Mouse (Mus musculus): ENCODE data around the gene Tex44. TPM values are rescaled to one million over a fixed set of nuclear protein-coding genes. Genes with fewer than 3 reads are reported as not detected.
A peak's percentile ranks its signal among the peaks of the same experiment; 100 is the strongest.

Tex44 gene
- not detected in 2 replicates for polyA plus RNA-seq (2012; rRNA removed)

- TF ChIP-seq CTCF (IDR thresholded peaks at IDR 0.05; ENCODE audit: extremely low read depth, insufficient read depth, insufficient read length, insufficient replicate concordance) (no peak), POLR2A (IDR thresholded peaks at IDR 0.05; ENCODE audit: low read depth, low read length) (no peak)
- Histone ChIP-seq H3K4me3 (ENCODE audit: extremely low read depth, insufficient read depth, insufficient read length) (no peak within 1 kb of the TSS), H3K36me3 (ENCODE audit: control insufficient read depth, insufficient read depth, low read length) (no peaks in the 10 kb centered on the region), H3K27me3 (ENCODE audit: control insufficient read depth, insufficient read depth, low read length) (no peaks in the 10 kb centered on the region), H3K4me1 (ENCODE audit: control insufficient read depth, insufficient read depth, insufficient read length) (no peaks in the 10 kb centered on the region; the same call in 1 of the 2 replicates), H3K27ac (ENCODE audit: insufficient read depth, low read length) (no peak within 1 kb of the TSS)
- WGBS: 93% methylated on average over 8 of the region's 8 CpGs
- no peak for DNase-seq (ENCODE audit: low read depth in 1 of 2, low spot score in 2 of 2)
These were observed at the start of gene Tex44, which contains the start of gene Nmur1 for GRCm38 (mm10) chr1:86426128-86426527. Gene Tex44, plus strand, starts transcription at chr1:86426329. Gene Nmur1, minus strand, starts transcription at chr1:86426228.

DNA sequence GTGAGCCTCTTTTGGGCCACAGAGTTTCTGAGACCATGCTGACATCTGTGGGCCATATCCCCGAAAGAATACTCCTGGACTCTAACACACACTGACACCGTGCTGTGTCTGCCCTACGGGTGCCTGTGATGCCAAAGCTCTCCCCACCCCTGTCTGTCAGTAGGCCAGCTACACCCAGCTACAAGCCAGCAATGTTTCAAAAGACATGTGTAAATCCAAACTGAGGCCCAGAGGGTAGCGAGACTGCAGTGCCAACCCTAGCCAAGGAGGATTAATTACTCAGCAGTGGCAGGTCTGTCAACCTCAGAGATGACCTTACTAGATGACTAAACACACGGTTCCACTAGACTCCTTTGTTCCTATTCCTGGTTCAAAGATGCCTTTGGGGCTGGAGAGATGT, 49.8 kb upstream of the Tex44 start:
- no peaks in the 10 kb centered on the region for H3K36me3 ChIP-seq (ENCODE audit: control insufficient read depth, insufficient read depth, low read length)
- no peak overlapping the region for H3K4me3 ChIP-seq (ENCODE audit: extremely low read depth, insufficient read depth, insufficient read length)
- peaks cover 2% of the 10 kb centered on the region; the same call in 1 of the 2 replicates for H3K4me1 ChIP-seq (ENCODE audit: control insufficient read depth, insufficient read depth, insufficient read length)
- H3K27ac ChIP-seq (ENCODE audit: insufficient read depth, low read length): no peak overlapping the region
- 89% methylated on average over 5 of the region's 5 CpGs for WGBS
- no peak for DNase-seq (ENCODE audit: low read depth in 1 of 2, low spot score in 2 of 2)
- no peaks in the 10 kb centered on the region for H3K27me3 ChIP-seq (ENCODE audit: control insufficient read depth, insufficient read depth, low read length)
- TF ChIP-seq POLR2A (IDR thresholded peaks at IDR 0.05; ENCODE audit: low read depth, low read length) (no peak), CTCF (IDR thresholded peaks at IDR 0.05; ENCODE audit: extremely low read depth, insufficient read depth, insufficient read length, insufficient replicate concordance) (no peak)

DNA sequence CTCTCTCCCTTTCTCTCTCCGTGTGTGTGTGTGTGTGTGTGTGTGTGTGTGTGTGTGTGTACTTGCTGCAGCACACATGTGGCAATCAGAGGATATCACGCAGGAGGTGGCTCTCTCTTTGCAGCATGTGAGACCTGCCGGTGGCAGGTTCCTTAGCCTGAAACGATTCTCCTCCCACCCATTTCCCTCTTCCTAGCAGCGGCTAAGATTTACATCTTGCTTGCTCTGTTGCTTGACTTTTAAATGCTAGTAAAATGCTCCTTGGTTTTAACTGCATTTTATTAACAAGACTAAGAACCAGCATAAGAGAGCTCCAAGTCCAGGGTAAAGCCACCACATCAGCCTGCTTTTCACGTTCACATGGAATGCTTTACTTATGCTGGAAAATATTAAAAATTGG, 47.5 kb upstream of the Tex44 start:
- H3K4me1 ChIP-seq (ENCODE audit: control insufficient read depth, insufficient read depth, insufficient read length): peaks cover 2% of the 10 kb centered on the region; the same call in 1 of the 2 replicates
- H3K27me3 ChIP-seq (ENCODE audit: control insufficient read depth, insufficient read depth, low read length): no peaks in the 10 kb centered on the region
- no peaks in the 10 kb centered on the region for H3K36me3 ChIP-seq (ENCODE audit: control insufficient read depth, insufficient read depth, low read length)
- H3K4me3 ChIP-seq (ENCODE audit: extremely low read depth, insufficient read depth, insufficient read length): no peak overlapping the region
- DNase-seq (ENCODE audit: low read depth in 1 of 2, low spot score in 2 of 2): no peak
- 14% methylated on average over 5 of the region's 6 CpGs for WGBS
- no peak overlapping the region for H3K27ac ChIP-seq (ENCODE audit: insufficient read depth, low read length)
- TF ChIP-seq POLR2A (IDR thresholded peaks at IDR 0.05; ENCODE audit: low read depth, low read length) (no peak), CTCF (IDR thresholded peaks at IDR 0.05; ENCODE audit: extremely low read depth, insufficient read depth, insufficient read length, insufficient replicate concordance) (no peak)

DNA sequence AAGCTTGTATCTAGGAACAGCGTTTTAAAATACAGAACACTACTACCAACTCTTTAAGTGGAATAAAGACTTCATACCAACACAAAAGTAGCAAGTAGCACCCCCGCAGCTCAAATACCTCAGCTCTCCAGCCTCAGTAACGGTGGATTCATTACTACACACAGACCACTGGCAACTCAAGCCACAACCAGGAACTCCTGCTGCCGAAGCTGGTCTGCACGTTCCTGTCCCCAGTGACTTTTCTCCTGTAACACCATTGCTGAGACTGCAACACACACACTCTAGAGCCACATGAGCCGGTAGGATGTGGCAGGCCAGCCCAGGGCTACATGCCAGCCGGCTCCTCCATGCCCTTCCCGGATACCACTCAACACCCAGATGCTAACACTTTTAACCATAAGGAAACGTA, 47.0 kb upstream of the Tex44 start:
- no peak overlapping the region for H3K4me3 ChIP-seq (ENCODE audit: extremely low read depth, insufficient read depth, insufficient read length)
- no peak for DNase-seq (ENCODE audit: low read depth in 1 of 2, low spot score in 2 of 2)
- no peak for TF ChIP-seq POLR2A (IDR thresholded peaks at IDR 0.05; ENCODE audit: low read depth, low read length)
- TF ChIP-seq CTCF (IDR thresholded peaks at IDR 0.05; ENCODE audit: extremely low read depth, insufficient read depth, insufficient read length, insufficient replicate concordance): no peak
- no peaks in the 10 kb centered on the region for H3K27me3 ChIP-seq (ENCODE audit: control insufficient read depth, insufficient read depth, low read length)
- no peak overlapping the region for H3K27ac ChIP-seq (ENCODE audit: insufficient read depth, low read length)
- no peaks in the 10 kb centered on the region for H3K36me3 ChIP-seq (ENCODE audit: control insufficient read depth, insufficient read depth, low read length)
- H3K4me1 ChIP-seq (ENCODE audit: control insufficient read depth, insufficient read depth, insufficient read length): peaks cover 2% of the 10 kb centered on the region; the same call in 1 of the 2 replicates
- 17% methylated on average over 9 of the region's 9 CpGs for WGBS

DNA sequence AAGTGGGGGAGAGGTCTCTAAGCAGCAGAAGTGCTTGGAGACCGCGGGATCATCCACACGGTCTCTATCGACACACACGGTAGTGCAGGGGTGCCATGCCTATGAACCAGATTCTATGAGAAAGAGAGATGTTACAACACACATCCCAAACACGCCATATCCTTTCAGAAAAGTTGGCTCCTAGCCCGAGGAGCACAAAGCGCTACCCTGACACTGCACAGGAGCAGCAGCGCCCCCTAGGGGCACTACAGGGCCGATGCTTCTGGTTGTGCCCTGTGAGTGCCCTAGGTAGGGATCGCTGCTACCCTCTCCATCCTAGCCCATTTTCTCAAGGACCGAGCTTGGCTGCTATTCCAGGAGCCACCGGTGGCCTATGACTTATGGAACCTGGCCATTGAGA, 45.1 kb upstream of the Tex44 start:
- Histone ChIP-seq H3K36me3 (ENCODE audit: control insufficient read depth, insufficient read depth, low read length) (no peaks in the 10 kb centered on the region), H3K4me3 (ENCODE audit: extremely low read depth, insufficient read depth, insufficient read length) (peak overlapping the region; percentile 10; the same call in 1 of the 2 replicates), H3K27me3 (ENCODE audit: control insufficient read depth, insufficient read depth, low read length) (no peaks in the 10 kb centered on the region), H3K4me1 (ENCODE audit: control insufficient read depth, insufficient read depth, insufficient read length) (peaks cover 2% of the 10 kb centered on the region; the same call in 1 of the 2 replicates), H3K27ac (ENCODE audit: insufficient read depth, low read length) (no peak overlapping the region)
- no peak for TF ChIP-seq POLR2A (IDR thresholded peaks at IDR 0.05; ENCODE audit: low read depth, low read length)
- peak; percentile 63; the same call in 1 of the 2 replicates for TF ChIP-seq CTCF (IDR thresholded peaks at IDR 0.05; ENCODE audit: extremely low read depth, insufficient read depth, insufficient read length, insufficient replicate concordance)
- WGBS: 25% methylated on average over 13 of the region's 13 CpGs
- peak in 1 of 2 experiments; percentile 29 for DNase-seq (ENCODE audit: low read depth in 1 of 2, low spot score in 2 of 2)

DNA sequence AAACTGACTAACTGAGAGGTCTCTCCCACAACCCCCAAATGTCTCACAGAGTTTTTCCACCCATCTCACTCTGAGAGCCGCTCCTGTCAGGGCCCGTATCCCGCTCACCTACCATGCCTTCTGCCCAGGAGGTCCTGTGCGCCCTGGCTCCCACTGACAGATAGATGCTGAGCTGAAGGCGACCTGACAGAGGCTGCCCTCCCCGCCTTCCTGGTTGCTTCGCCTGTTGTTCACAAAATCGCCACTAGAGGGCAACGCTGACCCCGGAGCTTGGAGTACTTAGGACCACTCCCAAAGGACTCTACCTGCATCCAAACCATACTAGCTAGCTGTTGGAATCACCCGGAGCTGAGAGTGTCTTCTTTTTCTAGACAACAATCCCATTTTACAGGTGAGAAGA, 36.9 kb upstream of the Tex44 start:
- WGBS: 4% methylated on average over 11 of the region's 11 CpGs
- Histone ChIP-seq H3K4me1 (ENCODE audit: control insufficient read depth, insufficient read depth, insufficient read length) (no peaks in the 10 kb centered on the region), H3K27ac (ENCODE audit: insufficient read depth, low read length) (no peak overlapping the region), H3K4me3 (ENCODE audit: extremely low read depth, insufficient read depth, insufficient read length) (no peak overlapping the region), H3K27me3 (ENCODE audit: control insufficient read depth, insufficient read depth, low read length) (no peaks in the 10 kb centered on the region), H3K36me3 (ENCODE audit: control insufficient read depth, insufficient read depth, low read length) (no peaks in the 10 kb centered on the region)
- peak; percentile 26 to 69 for DNase-seq (ENCODE audit: low read depth in 1 of 2, low spot score in 2 of 2)
- peak; percentile 82 for TF ChIP-seq CTCF (IDR thresholded peaks at IDR 0.05; ENCODE audit: extremely low read depth, insufficient read depth, insufficient read length, insufficient replicate concordance)
- no peak for TF ChIP-seq POLR2A (IDR thresholded peaks at IDR 0.05; ENCODE audit: low read depth, low read length)

GRCm38 (mm10) chr1:86391425-86391824, 34.7 kb upstream of the Tex44 start:
- Histone ChIP-seq H3K27ac (ENCODE audit: insufficient read depth, low read length) (no peak overlapping the region), H3K36me3 (ENCODE audit: control insufficient read depth, insufficient read depth, low read length) (no peaks in the 10 kb centered on the region), H3K4me3 (ENCODE audit: extremely low read depth, insufficient read depth, insufficient read length) (no peak overlapping the region), H3K4me1 (ENCODE audit: control insufficient read depth, insufficient read depth, insufficient read length) (no peaks in the 10 kb centered on the region), H3K27me3 (ENCODE audit: control insufficient read depth, insufficient read depth, low read length) (no peaks in the 10 kb centered on the region)
- no peak for TF ChIP-seq POLR2A (IDR thresholded peaks at IDR 0.05; ENCODE audit: low read depth, low read length)
- no peak for TF ChIP-seq CTCF (IDR thresholded peaks at IDR 0.05; ENCODE audit: extremely low read depth, insufficient read depth, insufficient read length, insufficient replicate concordance)
- 48% methylated on average over 2 of the region's 2 CpGs for WGBS
- no peak for DNase-seq (ENCODE audit: low read depth in 1 of 2, low spot score in 2 of 2)
